Mouse (Mus musculus): ENCODE measurements around the gene Homer1.

Gene Homer1

DNA sequence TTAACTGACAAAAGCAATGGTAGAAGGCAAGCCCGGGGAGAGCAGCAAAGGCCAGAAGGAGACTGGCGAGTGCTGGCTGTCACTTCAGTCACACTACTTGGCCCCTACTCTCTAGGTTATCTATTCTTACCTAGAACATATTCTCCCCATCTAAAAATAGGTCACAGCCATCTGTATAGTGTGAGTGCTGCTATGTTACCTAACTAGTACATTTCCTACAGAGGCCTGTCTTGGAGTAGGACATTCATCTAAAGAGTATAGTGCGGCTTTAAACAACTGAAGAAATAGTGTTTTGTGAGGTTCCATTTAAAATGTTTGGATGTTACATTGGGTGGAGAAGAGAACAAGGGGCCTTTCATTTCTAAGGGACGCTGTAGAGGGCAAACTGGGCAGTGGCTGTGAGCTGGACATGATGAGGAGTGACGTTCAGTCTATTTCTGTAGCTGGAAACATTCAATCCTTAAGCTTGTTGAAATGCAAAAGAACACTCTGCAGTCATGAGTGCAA is 100.3 kb downstream of the Homer1 start:
- peak; percentile 76 for DNase-seq (ENCODE audit: low read depth, low spot score)

- no peak for DNase-seq (ENCODE audit: low read depth, low spot score)
Measured at GRCm38 (mm10) chr13:93401947-93402346, 102.5 kb downstream of the Homer1 start.

- DNase-seq (ENCODE audit: low read depth, low spot score): no peak
Measured at GRCm38 (mm10) chr13:93406855-93407254, 107.4 kb downstream of the Homer1 start.

GRCm38 (mm10) chr13:93410343-93410742 is 110.9 kb downstream of the Homer1 start:
- no peak for DNase-seq (ENCODE audit: low read depth, low spot score)

GRCm38 (mm10) chr13:93415055-93415454 is 115.6 kb downstream of the Homer1 start:
- no peak for DNase-seq (ENCODE audit: low read depth, low spot score)

DNA sequence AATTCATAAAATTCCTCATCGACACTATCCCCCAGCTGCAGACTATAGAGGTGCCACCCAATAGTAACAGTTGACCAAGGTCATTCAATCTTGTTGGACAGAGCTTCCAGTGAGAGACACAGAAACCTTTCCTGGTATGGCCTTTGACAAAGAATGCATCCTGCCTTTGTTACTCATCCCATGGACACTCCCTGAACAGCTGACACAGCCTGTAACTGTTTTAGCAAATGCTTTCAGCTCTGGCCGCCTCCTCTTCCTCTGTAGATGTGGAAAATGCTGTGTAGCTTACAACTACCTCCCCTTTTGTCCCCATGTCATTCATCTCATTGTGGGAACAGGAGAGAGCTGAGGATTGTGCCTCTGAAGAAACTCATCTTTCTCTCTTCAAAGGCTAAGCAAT is 118.9 kb downstream of the Homer1 start:
- DNase-seq (ENCODE audit: low read depth, low spot score): no peak

GRCm38 (mm10) chr13:93419779-93420178 is 120.3 kb downstream of the Homer1 start:
- no peak for DNase-seq (ENCODE audit: low read depth, low spot score)

DNA sequence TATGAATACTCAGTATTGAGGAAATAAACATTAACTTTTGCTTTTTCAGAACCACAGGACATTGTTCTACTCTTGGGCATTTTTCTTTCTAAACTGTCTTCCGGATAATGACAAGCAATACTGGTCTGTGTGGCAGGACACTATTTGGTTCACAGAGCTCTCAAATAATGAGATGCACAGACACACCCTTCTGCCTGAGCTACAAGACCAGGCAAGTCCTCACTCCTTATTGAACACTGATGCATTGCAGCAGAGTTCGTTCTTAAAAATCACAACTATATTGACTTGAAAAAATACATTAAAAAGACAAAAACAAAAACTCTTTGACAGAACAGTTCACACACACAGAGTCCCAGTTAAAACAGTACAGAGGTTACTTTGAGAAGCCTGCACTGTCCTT is 123.8 kb downstream of the Homer1 start:
- no peak for DNase-seq (ENCODE audit: low read depth, low spot score)

DNA sequence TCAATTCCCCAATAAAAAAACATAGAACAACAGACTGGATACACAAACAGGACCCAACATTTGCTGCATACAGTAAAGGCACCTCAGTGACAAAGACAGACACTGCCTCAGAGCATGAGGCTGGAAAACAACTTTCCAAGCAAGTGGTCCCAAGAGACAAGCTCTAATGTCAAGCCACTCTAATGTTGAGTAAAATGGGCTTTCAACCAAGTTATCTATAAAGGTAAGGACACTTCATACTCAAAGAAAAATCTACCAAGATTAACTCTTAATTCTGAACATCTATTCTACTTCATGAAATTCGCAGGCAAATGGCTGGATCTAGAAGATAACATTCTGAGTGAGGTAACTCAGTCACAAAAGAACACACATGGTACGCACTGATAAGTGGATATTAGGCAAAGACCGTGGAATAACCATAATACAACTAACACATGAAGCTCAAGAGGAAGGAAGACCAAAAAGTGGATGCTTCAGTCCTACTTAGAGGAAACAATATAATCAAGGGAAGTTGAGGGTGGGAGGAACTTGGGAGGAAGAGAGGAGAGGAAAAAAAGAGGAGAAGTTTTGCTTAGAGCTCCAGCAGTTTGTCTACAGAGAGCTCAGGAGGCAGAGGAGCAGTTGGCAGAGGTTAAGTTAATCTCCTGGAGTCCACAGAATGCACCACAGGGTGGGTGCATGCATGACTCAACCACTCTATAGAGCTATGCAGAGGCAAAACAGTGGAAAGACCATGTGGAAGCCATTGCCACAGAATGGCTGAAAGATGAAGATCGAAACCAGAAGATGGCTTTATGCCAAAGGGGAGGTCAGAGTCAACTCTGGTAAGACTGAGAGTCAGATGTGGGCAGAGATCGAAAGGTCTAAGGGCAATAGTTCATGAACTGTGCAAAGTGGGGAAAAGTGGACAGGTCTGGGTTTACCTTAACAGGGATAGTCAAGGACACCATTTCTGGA is 128.8 kb downstream of the Homer1 start:
- no peak for DNase-seq (ENCODE audit: low read depth, low spot score)

GRCm38 (mm10) chr13:93429205-93429604 is 129.8 kb downstream of the Homer1 start:
- DNase-seq (ENCODE audit: low read depth, low spot score): no peak

DNA sequence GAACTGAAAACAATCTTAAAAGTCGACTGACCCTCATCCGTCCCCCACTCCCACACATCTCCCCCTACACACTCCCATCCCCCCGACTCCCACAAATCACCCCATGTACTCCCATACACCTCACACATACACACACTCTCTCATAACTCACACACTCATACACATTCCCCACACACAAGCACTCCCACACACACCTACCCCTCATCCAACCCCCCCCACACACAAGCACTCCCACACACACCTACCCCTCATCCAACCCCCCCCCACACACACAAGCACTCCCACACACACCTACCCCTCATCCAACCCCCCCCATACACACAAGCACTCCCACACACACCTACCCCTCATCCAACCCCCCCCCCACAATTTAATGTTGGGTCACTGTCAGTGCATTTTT is 140.7 kb downstream of the Homer1 start:
- DNase-seq (ENCODE audit: low read depth, low spot score): no peak

GRCm38 (mm10) chr13:93453275-93453674 is 153.8 kb downstream of the Homer1 start:
- DNase-seq (ENCODE audit: low read depth, low spot score): no peak

Data from skeletal muscle tissue, adult 2 months (tissue).